24 mouse cellular contexts compared by ENCODE assay signal in genomic region chr9:86081873-86082272, GRCm38 (mm10).
"Had no signal": no experiment of that assay in that cellular context is flagged by ENCODE, and none has a peak within 500 bp of the region (broad histone marks: within the 10 kb centered on the region; RNA-seq: fewer than 3 reads in every experiment).

No protein-coding gene starts in this region.

- H3K4me3 ChIP-seq: gastrocnemius, adult 2 months; heart, embryonic 10.5 days; heart, embryonic 12.5 days; hindbrain, embryonic 10.5 days; hindbrain, embryonic 12.5 days; layer of hippocampus, adult 2 months; left cerebral cortex, adult 2 months; limb, embryonic 10.5 days; limb, embryonic 12.5 days; liver, embryonic 13.5 days; liver, embryonic 15.5 days had no signal

- H3K27me3 ChIP-seq: heart, embryonic 12.5 days; hindbrain, embryonic 12.5 days; limb, embryonic 12.5 days; liver, embryonic 13.5 days; liver, embryonic 15.5 days had no signal

- ATAC-seq: hindbrain, embryonic 16.5 days; inflammation-experienced regulatory T-cells, adult 6 months; intestine, embryonic 16.5 days; liver, postnatal 0 days had no signal

- H3K9me3 ChIP-seq: heart, embryonic 10.5 days; heart, embryonic 12.5 days; hindbrain, embryonic 10.5 days; hindbrain, embryonic 12.5 days; limb, embryonic 10.5 days; limb, embryonic 12.5 days; liver, embryonic 13.5 days; liver, embryonic 15.5 days had no signal

- H3K4me1 ChIP-seq: heart, embryonic 10.5 days; hindbrain, embryonic 10.5 days; hindbrain, embryonic 12.5 days; limb, embryonic 10.5 days; limb, embryonic 12.5 days; liver, embryonic 13.5 days; liver, embryonic 15.5 days had no signal

- H3K4me2 ChIP-seq: heart, embryonic 12.5 days; hindbrain, embryonic 12.5 days; hindbrain, embryonic 14.5 days; limb, embryonic 12.5 days; liver, embryonic 11.5 days; liver, embryonic 13.5 days; liver, embryonic 15.5 days had no signal

- DNase-seq: gastrocnemius, adult 2 months; gastrocnemius, postnatal 10 days; gastrocnemius, postnatal 25 days; heart, adult 18-20 months; heart, postnatal 10 days; heart, postnatal 4 days; liver; liver, embryonic 13.5 days; liver, postnatal 0 days; lung, adult 2 months had no signal

- H3K9ac ChIP-seq: heart, embryonic 12.5 days; hindbrain, embryonic 12.5 days; hindbrain, embryonic 14.5 days; limb, embryonic 12.5 days; liver, embryonic 13.5 days; liver, embryonic 15.5 days; liver, postnatal 0 days had no signal

- H3K36me3 ChIP-seq: heart, embryonic 10.5 days; heart, embryonic 12.5 days; hindbrain, embryonic 10.5 days; hindbrain, embryonic 12.5 days; limb, embryonic 10.5 days; limb, embryonic 12.5 days; liver, embryonic 13.5 days; liver, embryonic 15.5 days had no signal

- H3K27ac ChIP-seq: gastrocnemius, adult 2 months; heart, embryonic 10.5 days; hindbrain, embryonic 10.5 days; hindbrain, embryonic 12.5 days; hindbrain, embryonic 14.5 days; layer of hippocampus, adult 2 months; left cerebral cortex, adult 2 months; limb, embryonic 10.5 days; limb, embryonic 12.5 days; liver, embryonic 13.5 days; liver, embryonic 15.5 days had no signal
